Mouse (Mus musculus) embryonic facial prominence, embryonic 14.5 days (tissue): ENCODE data around the gene Desi2. TPM values are rescaled to one million over a fixed set of nuclear protein-coding genes. Genes with fewer than 3 reads are reported as not detected.
"Not testable (repeated sequence)": the region's sequence is repeated elsewhere in the genome, so short reads cannot be mapped to it uniquely, and the experiment has no call there.

Experiments
- ATAC-seq: fragments of 200-750 bp; cut with Nextera tagmentation; 2 replicates; pipeline ENCODE4 v1.8.0; 2017; ENCODE audit warnings: low read depth, moderate number of reproducible peaks, moderate TSS enrichment
- DNase-seq: peaks from one replicate; pipeline ENCODE4 v3.0.0-alpha.2; 2015; ENCODE audit warnings: low spot score
- H3K27ac ChIP-seq: fragments of 300-500 bp; sonication (generic); replicated peaks from 2 replicates; pipeline ENCODE4 v1.5.1; 2014; ENCODE audit warnings: low read depth, mild to moderate bottlenecking, low read length, moderate library complexity
- H3K27me3 ChIP-seq: fragments of 300-500 bp; sonication (generic); replicated peaks from 2 replicates; pipeline ENCODE4 v1.6.1; 2014; ENCODE audit warnings: low read length; ENCODE audit not compliant: control insufficient read depth, insufficient read depth
- H3K36me3 ChIP-seq: fragments of 300-500 bp; sonication (generic); 2 replicates; pipeline ENCODE4 v1.6.1; 2014; ENCODE audit warnings: low read length, mixed read lengths; ENCODE audit not compliant: control insufficient read depth, insufficient read depth
- H3K4me1 ChIP-seq: fragments of 300-500 bp; sonication (generic); 2 replicates; pipeline ENCODE4 v1.6.1; 2014; ENCODE audit warnings: antibody characterized with exemption, low read length; ENCODE audit not compliant: control insufficient read depth, insufficient read depth
- H3K4me2 ChIP-seq: fragments of 300-500 bp; sonication (generic); 2 replicates; pipeline ENCODE4 v1.6.1; 2014; ENCODE audit warnings: low read depth, mild to moderate bottlenecking, low read length, moderate library complexity, mixed read lengths
- H3K4me3 ChIP-seq: fragments of 300-500 bp; sonication (generic); 2 replicates; pipeline ENCODE4 v1.5.1; 2014; ENCODE audit warnings: low read depth, mild to moderate bottlenecking, low read length
- H3K9ac ChIP-seq: fragments of 300-500 bp; sonication (generic); 2 replicates; pipeline ENCODE4 v1.6.1; 2014; ENCODE audit warnings: low read depth, mild to moderate bottlenecking, low read length, moderate library complexity, mixed read lengths
- H3K9me3 ChIP-seq: fragments of 300-500 bp; sonication (generic); 2 replicates; pipeline ENCODE4 v1.6.1; 2016; ENCODE audit warnings: low read length; ENCODE audit not compliant: control insufficient read depth
- WGBS: fragments of 180-500 bp; shearing (Covaris S2); extraction: QIAGEN DNeasy Blood & Tissue Kit; methylation state at CpG from one replicate; pipeline ENCODE4 v1.1.7; 2014; 5-methylcytosine and 5-hydroxymethylcytosine counted together
- polyA plus RNA-seq: library from polyadenylated mRNA; unstranded; fragments of >200 nt; fragmentation: Nextera tagmentation; extraction: Ambion mirVana; gene quantifications from 2 replicates; pipeline ENCODE4 v1.2.1, GENCODE M21; 2014

The Desi2 gene
- polyA plus RNA-seq, 1 experiment from 2014 or later: 27.1 TPM

- Histone ChIP-seq H3K27me3 (no peaks in the 10 kb centered on the region), H3K4me2 (no peak overlapping the region), H3K27ac (no peak overlapping the region), H3K36me3 (no peaks in the 10 kb centered on the region), H3K9ac (no peak overlapping the region), H3K9me3 (no peaks in the 10 kb centered on the region), H3K4me1 (no peaks in the 10 kb centered on the region), H3K4me3 (no peak overlapping the region)
- no peak for DNase-seq
- ATAC-seq: no peak
Observed at GRCm38 (mm10) chr1:178209966-178210365, 22.7 kb downstream of the Desi2 start.

DNA sequence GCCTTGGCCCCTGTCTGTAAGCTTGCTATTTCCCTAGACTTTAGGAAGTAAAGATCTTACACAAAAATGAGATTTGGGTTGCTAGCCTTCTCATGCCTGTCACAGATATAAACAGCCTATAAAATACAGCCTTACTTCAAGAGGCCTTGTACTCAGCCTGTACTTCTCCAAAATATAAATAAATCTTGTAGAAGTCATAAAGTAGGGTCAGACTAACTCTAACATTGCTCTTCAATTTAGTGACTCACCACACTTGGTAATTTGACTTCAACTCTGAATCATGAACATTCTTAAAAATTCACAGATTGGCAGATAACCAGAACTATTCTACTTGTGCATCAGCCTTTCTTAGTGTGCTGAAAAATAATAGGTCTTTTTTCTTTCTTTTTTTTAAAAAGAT is 29.9 kb downstream of the Desi2 start:
- no peak overlapping the region for H3K4me2 ChIP-seq
- H3K4me1 ChIP-seq: no peaks in the 10 kb centered on the region
- no peak overlapping the region for H3K4me3 ChIP-seq
- H3K27ac ChIP-seq: no peak overlapping the region
- no peaks in the 10 kb centered on the region for H3K9me3 ChIP-seq
- H3K36me3 ChIP-seq: no peaks in the 10 kb centered on the region
- ATAC-seq: no peak
- no peak overlapping the region for H3K9ac ChIP-seq
- H3K27me3 ChIP-seq: no peaks in the 10 kb centered on the region
- DNase-seq: no peak

DNA sequence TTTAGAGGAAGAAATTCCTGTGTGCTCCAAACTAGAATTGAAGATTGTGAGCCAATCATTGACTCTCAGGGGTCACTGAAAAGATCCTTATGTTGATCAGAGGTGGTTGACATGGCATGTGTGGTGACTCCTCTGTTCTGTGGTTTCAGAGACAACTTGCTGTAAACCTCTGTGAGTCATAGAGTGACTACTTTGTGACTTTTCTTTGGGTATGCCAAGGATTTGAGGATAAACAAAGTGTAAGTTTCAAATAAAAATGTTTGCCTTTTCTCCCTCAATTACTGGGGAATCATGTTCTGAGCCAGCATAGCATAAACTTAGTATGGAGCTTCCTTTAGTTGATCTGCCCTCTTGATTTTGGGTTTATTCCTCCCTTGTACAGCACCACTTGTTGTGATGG is 31.1 kb downstream of the Desi2 start:
- ATAC-seq (no peak), DNase-seq (no peak)
- Histone ChIP-seq H3K9ac (no peak overlapping the region), H3K9me3 (no peaks in the 10 kb centered on the region), H3K4me1 (no peaks in the 10 kb centered on the region), H3K27ac (no peak overlapping the region), H3K27me3 (no peaks in the 10 kb centered on the region), H3K36me3 (no peaks in the 10 kb centered on the region), H3K4me2 (no peak overlapping the region), H3K4me3 (no peak overlapping the region)

DNA sequence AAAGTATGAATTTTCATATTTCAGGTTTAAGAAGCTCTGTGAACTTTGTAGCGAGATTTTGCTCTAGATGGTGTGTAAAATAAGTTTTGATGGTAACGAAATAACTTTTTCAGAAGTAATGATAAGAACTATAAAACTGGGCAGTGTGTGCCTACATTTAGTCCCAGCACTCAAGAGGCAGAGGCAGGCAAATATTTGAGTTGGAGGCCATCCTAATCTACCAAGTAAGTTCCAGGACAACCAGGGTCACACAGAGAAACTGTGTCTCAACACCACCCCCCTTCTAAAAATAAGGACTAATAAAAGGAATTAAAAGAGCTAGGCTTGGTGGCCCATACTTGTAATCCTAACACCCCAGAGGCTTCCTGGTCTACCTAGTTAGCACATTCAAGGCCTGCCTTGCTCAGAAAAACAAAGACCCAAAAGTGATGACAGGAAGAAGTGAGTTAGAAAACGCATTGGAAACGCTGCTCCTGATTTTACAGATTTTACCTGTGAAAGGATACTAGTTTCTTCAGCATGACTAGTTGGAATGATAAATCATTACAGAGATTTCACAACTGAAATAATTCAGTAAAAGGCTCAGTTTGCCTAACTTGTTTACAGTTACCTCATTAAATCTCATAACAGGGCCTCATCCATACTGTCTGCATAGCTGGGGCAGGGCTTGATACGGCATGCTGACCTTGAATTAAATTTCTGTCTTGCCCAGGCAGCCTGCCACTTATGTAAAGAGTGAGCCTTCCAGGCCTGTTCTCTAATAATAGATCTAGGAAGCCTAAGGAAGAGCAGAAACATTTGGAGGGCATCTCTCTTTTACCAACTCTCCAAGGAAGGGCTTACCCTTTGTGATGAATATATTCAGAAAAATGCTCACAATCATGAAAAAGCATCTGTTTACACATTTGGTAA is 32.2 kb downstream of the Desi2 start:
- DNase-seq (no peak), ATAC-seq (no peak)
- no peak overlapping the region for H3K4me2 ChIP-seq
- H3K4me3 ChIP-seq: no peak overlapping the region
- 0 out of 2 replicates have a peak, but pooled peaks cover 5% of the 10 kb centered on the region for H3K9me3 ChIP-seq
- no peaks in the 10 kb centered on the region for H3K27me3 ChIP-seq
- 75% methylated on average over 5 of the region's 5 CpGs for WGBS
- no peaks in the 10 kb centered on the region for H3K36me3 ChIP-seq
- H3K9ac ChIP-seq: no peak overlapping the region
- no peak overlapping the region for H3K27ac ChIP-seq
- no peaks in the 10 kb centered on the region for H3K4me1 ChIP-seq

- WGBS: 95% methylated on average over 4 of the region's 4 CpGs
- DNase-seq, H3K4me1 ChIP-seq, H3K9ac ChIP-seq, H3K4me2 ChIP-seq, H3K27me3 ChIP-seq, H3K27ac ChIP-seq, H3K4me3 ChIP-seq, ATAC-seq: not testable (repeated sequence)
- Histone ChIP-seq H3K9me3 (peaks cover 51% of the 10 kb centered on the region), H3K36me3 (peaks cover 32% of the 10 kb centered on the region)
Observed at GRCm38 (mm10) chr1:178228888-178229287, 41.7 kb downstream of the Desi2 start.

GRCm38 (mm10) chr1:178234109-178234508 is 46.9 kb downstream of the Desi2 start:
- Histone ChIP-seq H3K4me2 (no peak overlapping the region), H3K9ac (no peak overlapping the region), H3K27me3 (no peaks in the 10 kb centered on the region), H3K9me3 (peaks cover under 1% of the 10 kb centered on the region; the same call in 1 of the 2 replicates), H3K4me1 (no peaks in the 10 kb centered on the region), H3K27ac (no peak overlapping the region), H3K4me3 (no peak overlapping the region), H3K36me3 (peaks cover 8% of the 10 kb centered on the region)
- ATAC-seq (no peak), DNase-seq (no peak)
- WGBS: 94% methylated on average over 3 of the region's 3 CpGs

DNA sequence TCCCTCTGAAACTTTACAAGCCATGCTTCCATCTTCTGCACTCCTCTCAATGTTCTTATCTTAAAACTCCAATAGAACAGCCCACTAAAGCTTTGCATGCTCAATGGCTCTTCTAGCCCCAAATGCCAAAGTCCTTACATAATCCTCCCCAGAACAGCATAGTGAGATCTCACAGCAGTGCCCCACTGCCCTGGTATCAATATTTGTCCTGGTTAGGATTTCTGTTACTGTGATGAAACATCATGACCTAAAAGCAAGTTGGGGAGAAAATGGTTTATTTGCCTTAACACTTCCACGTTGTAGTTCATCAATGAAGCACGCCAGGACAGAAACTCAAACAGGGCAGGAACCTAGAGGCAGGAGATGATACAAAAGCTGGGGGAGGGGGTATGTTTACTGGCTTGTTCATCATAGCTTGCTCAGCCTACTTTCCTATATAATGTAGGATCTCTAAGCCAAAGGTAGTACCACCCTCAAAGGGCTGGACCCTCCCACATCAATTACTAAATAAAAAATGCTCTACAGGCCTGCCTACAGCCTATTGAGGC is 48.8 kb downstream of the Desi2 start:
- H3K36me3 ChIP-seq: peaks cover 7% of the 10 kb centered on the region; the same call in 1 of the 2 replicates
- 75% methylated on average over 2 of the region's 2 CpGs for WGBS
- H3K27me3 ChIP-seq: no peaks in the 10 kb centered on the region
- H3K9me3 ChIP-seq: no peaks in the 10 kb centered on the region
- no peak for ATAC-seq
- no peak overlapping the region for H3K4me2 ChIP-seq
- H3K9ac ChIP-seq: no peak overlapping the region
- DNase-seq: no peak
- no peaks in the 10 kb centered on the region for H3K4me1 ChIP-seq
- H3K4me3 ChIP-seq: no peak overlapping the region
- no peak overlapping the region for H3K27ac ChIP-seq

GRCm38 (mm10) chr1:178238676-178239075 is 51.5 kb downstream of the Desi2 start:
- Histone ChIP-seq H3K9ac (no peak overlapping the region), H3K9me3 (no peaks in the 10 kb centered on the region), H3K27ac (no peak overlapping the region), H3K4me2 (no peak overlapping the region), H3K27me3 (no peaks in the 10 kb centered on the region), H3K4me1 (no peaks in the 10 kb centered on the region), H3K36me3 (peaks cover 11% of the 10 kb centered on the region; the same call in 1 of the 2 replicates), H3K4me3 (no peak overlapping the region)
- DNase-seq (no peak), ATAC-seq (no peak)
- WGBS: 75% methylated on average over 1 of the region's 1 CpGs
